Mouse (Mus musculus): ENCODE results near the gene Hic1.

DNA sequence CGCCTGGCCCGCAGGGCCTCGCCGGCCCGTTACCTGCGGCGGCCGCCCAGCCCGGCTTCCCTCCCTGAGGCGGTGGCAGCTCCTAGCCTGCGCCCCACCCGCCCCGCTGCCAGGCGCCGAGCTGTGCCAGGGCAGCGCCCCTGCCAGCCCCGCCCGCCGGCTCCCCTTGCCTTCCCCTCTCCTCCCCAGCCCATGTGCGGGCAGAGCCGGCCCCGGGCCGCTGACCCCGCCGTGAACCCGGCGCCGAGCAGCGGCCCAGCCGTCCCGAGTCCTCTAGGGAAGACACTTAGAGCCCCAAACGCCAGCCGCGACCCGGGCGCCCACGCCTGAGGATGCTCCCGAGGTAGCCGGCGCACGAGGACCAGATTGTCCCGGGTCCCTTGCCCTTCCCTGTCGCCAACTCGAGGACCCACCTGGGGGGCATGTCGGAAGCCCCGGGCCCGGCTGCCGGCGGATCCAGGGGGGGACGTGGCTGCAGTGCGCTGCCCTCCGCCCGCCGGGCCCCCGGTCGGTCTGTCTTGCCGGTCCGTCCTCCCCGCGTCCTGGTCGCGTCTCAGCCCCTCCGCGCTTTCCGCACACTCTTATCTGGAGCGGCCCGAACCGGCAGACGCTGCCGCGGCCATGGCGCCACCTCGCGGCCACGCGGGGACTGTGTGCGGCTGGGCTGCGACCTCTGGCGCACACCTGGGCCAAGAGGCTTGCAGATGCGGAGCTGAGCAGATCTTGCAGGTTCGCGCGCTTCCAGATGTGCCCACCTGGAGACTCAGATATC, 543 bp downstream of the Hic1 start:
- peak; percentile 61 for TF ChIP-seq CTCF (IDR thresholded peaks at IDR 0.05; ENCODE audit: extremely low read depth, insufficient read depth, low read length)
- TF ChIP-seq POLR2A (IDR thresholded peaks at IDR 0.05; ENCODE audit: extremely low read depth, insufficient read depth, low read length) = no peak
